Mouse (Mus musculus): ENCODE measurements at regions not wholly inside any gene's neighbourhood (a gene's known extent, or its start where the extent isn't known, plus 50 kb on each side); places are given as distances from the start of the nearest gene placed in this dataset.

- no peak for TF ChIP-seq CTCF (IDR thresholded peaks at IDR 0.05; ENCODE audit: low read depth, low read length)
- no peak for TF ChIP-seq EP300 (IDR thresholded peaks at IDR 0.05; ENCODE audit: insufficient read depth, low read depth, low read length)
These were observed 334.9 kb upstream of the Meis1 start for GRCm38 (mm10) chr11:19353706-19354105.
